Mouse (Mus musculus) kidney, adult 9 months (tissue): ENCODE data around the gene Hhat.

ENCODE experiments used
- DNase-seq: peaks from one replicate; pipeline ENCODE4 v3.0.0; 2022

The Hhat gene

DNA sequence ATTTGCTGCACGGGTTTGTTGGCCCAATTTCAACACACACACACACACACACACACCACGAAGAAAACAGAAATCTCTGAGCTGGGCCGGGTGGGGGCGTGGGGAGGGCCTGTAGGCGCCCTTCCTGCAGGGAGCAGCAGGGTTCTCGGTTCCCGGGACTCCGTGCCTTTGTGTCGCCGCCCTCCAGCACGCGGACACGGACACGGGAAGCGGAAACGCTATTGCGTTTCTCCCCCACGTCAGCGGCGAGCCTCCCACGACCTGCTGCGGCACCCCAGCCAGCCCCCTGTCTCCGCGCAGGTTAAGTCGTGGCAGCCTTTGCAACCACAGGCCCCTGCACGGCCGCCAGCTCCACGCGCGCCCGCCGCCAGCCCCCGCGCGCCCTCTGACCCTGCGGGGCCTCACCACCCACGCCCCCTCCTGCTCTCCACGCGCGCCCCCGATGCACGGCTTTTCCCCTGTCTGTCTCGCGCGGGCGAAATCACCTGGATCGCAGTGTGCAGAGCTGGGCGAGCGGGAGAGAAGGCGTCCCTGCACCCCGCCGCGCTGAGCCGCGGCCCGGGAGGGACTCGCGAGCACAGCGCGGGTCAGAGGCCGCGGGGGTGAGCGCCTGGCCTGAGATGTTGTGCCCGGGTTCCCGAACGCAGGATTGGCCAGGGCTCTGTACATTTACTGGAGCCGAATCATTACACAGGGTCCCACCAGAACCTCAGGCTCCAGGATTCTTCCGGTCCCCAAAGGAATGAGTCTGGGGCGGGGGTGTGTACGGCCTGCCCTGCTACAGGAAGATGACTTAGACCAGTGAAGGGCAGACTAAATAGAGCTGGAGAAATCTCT is at the start of gene Hhat:
Gene Hhat, minus strand, starts transcription at position 729 of the 837 bp plus-strand sequence.
- peak; percentile 60 for DNase-seq

DNA sequence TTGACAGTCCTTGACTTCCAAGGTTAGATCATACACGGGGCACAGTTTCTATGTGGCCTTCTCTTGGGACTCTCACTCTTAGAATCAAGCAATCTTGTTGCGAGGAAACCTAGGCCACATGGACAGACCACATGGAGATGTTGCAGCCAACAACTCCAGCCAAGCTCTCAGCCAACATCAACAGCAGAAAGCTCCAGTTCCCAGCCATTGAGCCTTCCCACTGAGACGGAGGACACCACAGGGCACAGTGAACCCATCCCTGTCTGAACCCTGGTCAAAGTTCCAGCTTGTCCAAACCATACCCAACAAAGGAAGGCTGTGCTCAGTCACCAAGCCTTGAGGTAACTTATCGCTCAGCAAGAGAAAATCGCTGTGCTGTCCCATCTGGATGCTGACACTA is 47.3 kb upstream of the Hhat start:
- DNase-seq, result no peak

GRCm38 (mm10) chr1:192815789-192816188 is 44.8 kb upstream of the Hhat start:
- DNase-seq, result peak; percentile 66

- DNase-seq, result no peak
Measured at GRCm38 (mm10) chr1:192814700-192815099, 43.7 kb upstream of the Hhat start.

GRCm38 (mm10) chr1:192812758-192813157 is 41.7 kb upstream of the Hhat start:
- peak; percentile 85 for DNase-seq

- no peak for DNase-seq
Measured at GRCm38 (mm10) chr1:192812290-192812689, 41.3 kb upstream of the Hhat start.

DNA sequence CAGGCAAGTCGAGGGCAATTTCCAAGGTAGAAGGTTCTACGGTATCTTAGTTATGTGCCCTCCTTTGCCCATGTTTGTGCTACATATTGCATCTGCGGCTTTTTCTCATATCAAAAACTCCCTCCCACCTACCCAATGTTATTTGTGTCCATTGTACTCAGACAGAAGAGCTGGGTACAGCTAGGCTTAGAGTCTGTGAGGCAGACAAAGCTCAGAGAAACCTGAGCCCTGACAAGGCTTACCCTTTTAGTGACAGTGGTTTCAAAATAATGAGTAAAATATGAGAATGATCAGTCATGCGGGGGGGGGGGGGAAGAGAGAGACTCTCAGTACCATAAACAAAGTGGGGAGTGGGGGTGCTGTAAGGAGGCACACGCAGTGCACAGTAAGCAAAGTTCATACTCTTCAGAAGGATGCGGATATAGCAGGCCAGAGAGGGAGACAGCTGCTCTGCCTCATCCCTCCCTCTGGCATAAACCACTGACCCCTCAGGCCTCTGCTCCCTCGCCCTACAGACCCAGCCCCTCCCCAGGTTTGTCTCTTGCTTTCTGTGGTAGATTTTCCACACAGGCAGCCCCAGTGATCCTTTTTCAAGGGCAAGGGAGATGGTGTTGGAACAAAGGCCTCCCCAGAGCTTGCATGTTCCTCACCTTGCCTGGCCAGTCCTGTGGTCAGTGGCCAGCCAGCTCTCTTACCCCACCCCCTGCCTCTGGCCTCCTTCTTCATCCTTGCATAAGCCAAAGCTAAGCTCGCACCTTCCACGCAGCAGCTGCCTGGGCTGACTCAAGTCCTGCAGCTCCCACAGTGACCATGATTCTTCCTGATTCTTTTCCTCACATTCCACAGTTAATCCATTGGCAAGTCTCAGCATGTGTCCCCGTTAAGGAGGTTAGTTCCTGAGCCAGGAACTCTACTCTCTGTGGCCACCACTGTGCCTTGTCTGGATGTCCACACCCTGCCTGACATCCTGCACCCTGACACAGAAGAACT is 35.4 kb upstream of the Hhat start:
- peak; percentile 35 for DNase-seq

GRCm38 (mm10) chr1:192800338-192800737 is 29.3 kb upstream of the Hhat start:
- DNase-seq, result no peak

DNA sequence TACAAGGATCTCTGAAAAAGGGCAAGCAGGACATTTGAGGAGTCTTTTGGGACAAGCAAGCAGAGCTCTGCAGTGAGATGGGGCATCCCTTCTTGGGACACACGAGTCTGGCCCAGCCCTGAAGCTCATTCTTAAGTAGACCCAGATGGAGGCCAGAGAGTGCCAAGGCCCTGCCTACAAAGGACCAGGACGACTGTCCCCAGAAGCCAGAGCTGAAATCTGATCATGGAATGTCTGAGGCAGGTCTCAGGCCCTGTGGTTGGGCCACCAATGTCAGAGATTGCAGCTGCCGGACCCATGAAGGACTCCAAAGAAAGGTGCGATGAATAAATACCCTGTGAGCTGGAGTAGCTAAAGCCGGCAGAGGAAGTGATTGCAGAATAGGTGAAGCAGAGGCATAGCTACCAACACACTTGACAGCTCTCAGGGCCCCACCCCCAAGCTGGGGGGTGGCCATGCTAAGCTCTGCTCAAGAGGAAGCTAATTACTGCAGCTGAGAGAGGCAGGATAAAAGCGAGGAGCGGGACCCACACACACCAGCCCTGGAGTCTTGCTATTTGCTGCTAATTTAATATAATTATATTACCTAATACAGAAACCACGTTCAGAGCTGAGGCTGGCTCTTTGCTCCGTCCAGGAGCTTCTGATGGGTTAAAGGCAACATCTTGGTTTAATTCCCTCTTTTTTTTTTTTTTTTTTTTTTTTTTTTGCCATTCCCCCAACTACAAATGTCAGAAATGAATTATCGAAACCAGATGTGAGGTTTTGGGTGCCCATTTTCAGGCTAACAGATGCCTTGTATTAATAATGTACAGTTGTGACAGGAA is 28.4 kb upstream of the Hhat start:
- no peak for DNase-seq

DNA sequence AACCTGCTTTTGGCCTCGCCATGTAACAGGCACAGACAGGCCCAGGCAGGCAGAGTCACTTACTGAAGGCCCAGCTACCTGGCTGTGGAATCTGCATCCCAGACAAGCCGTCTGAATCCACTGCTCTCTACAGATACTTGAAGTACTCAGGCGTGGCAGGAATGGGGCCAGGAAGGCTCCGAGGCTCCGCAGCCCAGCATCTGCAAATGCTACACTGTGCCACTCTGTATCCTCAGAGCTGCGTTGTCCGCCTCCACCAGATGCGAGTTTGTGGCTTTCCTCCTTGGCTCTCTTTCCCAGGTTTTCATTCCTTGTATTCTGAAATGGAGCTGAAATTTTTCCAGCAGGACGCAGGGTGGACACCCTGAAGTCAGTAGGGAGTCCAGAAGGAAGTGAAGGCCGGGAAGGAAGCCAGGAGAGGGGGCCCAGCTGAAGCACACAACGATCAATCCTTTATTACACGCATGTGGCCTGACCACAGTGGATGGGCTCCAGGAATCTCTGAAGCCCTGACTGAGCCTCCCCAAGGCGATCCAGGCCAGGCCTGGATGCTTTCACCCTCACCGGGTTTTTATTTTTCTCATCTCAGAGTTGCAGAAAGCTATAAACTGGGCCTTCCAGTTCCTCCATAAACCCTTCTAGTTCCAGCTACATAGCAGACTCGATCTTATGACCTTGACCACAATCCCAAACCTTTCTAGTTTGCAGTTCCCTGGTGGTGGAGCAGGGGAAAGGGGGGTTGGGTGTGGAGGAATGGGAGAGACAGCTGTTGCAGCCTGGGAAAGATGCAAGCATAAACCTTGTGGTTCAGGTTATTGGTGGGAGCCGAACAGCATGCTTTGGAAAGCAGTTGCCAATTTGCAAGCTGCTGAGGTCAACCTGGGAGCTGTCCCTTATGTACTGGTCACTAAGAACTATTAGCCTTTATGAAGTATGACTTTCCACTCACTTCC is 27.5 kb upstream of the Hhat start:
- DNase-seq, result peak; percentile 47

DNA sequence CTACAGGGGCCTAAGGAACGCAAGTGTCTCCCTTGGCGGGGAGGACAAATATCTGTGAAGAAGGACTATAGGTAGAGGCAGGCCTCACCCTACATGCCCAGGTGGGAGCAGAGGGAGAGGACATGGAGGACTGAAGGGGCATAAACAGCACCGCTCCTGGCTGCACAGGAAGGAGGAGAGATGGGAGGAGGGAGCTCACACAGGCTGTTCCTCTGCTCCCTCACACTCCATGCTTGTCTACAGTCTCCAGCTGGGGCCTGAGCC is 25.9 kb upstream of the Hhat start:
- DNase-seq, result no peak

DNA sequence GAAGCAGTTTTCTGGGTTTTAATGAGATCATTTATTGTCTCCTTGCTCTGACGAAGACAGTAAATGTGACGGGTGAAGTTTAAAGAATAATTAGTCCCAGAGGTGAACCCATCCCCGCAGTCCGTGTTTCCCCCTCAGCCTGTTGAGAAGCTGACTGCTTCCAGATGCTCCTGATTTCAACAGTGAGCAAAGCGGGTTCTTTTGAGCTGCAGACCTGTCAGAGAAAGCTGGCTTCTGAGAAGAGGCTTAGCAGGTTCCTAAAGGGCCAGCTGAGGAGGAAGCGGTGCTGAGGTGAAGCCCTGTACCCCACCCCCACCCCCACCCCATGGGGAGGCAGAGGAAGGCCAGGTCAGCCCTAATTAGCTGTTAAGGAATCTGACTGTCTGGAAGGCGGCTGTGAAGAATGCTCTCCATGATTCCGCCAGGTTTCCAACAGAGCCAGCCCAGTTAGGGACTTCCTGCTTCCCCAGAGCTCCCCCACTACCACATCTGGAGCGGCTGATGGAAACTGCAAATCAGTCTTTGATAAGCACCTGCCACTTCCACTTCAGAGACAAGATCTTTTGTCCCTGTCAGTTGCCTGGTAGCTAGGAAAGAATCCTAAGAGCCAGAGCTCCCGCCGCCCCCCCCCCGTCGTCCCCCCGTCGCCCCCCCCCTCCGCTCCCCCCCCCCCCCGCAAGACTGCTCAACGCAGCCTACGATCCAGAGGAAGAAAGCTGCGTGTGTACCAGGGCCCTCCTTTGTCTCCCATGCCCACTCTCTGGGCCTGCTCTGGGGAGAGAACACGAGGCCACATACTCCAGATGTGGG is 25.4 kb upstream of the Hhat start:
- DNase-seq, result no peak

DNA sequence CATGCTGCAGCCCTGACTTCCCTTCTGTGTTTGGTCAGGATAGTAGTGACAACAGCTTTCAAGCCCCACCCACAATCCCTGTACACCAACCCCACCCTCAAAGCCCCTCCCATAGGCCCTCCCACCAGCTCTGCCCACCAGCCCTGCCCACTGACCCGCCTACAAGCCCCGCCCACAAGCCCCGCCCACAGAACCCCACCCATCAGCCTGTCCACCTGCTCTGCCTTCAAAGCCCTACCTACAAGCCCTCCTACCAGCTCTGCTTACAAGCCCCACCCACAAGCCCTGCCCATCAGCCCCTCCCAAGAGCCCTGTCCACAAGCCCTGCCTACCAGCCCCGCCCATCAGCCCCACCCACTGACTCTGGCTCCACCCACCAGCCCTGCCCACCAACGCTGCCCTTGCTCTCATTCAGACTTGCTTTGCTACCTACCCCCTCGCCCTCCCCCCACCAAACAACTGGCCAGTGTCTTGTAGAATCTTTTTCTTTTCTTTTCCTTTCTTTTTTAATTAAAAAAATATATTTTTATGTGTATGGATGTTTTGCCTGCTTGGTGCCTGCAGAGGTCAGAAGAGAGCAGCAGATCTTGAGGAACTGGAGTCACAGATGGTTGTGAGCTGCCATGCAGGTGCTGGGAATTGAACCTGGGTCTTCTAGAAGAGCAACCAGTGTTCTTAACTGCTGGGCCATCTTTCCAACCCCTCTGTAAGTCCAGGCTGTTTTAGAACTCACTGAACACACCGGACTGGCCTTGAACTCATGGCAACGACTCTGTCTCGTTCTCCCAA is 24.1 kb upstream of the Hhat start:
- DNase-seq, result no peak

- DNase-seq, result no peak
Measured at GRCm38 (mm10) chr1:192791897-192792361, 20.9 kb upstream of the Hhat start.

DNA sequence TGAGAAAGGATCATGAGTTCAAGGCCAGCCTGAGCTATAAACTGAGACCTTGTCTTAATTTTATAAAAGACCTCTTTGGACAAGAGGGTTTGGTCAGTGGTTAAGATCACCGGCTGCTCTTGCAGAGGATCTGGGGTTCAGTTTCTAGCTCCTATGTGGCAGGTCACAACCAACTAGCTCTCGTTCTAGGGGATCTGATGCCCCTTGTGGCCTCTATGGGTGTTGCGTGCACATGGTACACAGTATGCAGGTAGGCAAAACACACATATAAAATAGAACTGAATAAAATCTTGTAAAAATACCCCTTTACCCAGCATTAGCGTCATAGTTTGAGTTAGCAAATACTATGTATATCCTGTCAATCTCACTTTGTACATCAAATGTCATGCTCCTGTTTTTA is 19.4 kb upstream of the Hhat start:
- DNase-seq, result no peak

- peak; percentile 38 for DNase-seq
Measured at GRCm38 (mm10) chr1:192789828-192790227, 18.8 kb upstream of the Hhat start.

GRCm38 (mm10) chr1:192789111-192789522 is 18.1 kb upstream of the Hhat start:
- DNase-seq, result peak; percentile 44

DNA sequence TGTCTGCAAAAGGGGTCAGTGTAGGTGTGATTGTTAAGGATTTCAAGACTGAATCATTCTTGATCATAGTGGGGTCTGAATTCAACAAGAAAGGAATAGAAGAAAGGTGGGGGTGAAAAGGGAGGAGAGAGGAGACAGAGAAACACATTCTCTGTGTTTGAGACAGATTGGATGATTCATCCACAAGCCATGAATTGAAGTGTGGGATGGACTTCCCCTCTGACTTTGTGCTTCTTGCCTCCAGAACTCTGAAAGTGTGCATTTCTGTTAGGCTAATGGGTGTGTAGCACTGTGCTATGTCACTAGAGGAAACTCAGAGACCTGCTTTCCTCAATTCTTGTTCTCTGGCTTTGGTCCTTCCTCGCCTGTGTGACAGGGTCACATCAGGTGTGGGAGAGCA is 15.2 kb upstream of the Hhat start:
- DNase-seq, result no peak

DNA sequence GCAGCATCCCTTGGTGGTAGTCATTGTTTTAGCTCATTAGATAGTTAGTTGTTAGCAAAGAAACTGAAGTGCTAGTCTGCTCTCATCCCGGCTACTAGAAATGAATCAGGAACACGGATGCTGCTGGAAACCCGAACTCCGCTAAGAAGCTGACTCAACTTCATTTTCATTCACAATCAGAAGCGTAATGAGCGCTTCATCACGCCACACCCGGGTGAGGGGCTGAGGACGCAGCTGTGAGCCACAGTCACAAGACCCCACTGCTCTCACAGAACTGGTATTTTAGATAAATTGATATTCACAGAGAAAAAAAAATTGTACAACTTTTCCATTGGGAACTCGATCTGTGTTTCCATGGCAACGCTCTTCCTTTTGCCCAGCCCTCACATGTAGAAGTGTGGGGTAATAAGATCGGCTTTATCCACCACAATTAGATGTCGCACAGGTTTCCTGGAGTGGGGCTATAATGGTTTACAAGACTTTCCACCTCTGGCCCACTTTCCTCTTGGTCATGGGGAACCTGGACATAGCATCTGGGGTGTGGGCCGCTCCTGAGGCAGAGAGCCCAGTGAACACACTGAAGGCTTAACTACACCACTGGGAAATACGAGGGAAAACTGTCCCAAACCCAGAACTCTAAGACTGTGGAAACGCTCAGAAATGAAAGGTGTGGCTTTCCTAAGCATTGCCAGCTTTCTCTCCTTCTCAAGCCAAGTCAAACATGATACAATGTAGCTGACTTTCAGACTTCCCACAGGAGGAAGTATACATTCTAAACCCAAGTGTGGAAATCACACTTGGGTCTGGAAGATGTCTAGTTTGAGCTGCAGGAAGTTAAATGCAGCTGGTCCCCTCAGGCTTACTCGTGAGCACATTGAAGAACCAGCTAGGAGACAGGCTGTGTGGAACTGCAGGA is 14.3 kb upstream of the Hhat start:
- no peak for DNase-seq
